In the genomic region with DNA sequence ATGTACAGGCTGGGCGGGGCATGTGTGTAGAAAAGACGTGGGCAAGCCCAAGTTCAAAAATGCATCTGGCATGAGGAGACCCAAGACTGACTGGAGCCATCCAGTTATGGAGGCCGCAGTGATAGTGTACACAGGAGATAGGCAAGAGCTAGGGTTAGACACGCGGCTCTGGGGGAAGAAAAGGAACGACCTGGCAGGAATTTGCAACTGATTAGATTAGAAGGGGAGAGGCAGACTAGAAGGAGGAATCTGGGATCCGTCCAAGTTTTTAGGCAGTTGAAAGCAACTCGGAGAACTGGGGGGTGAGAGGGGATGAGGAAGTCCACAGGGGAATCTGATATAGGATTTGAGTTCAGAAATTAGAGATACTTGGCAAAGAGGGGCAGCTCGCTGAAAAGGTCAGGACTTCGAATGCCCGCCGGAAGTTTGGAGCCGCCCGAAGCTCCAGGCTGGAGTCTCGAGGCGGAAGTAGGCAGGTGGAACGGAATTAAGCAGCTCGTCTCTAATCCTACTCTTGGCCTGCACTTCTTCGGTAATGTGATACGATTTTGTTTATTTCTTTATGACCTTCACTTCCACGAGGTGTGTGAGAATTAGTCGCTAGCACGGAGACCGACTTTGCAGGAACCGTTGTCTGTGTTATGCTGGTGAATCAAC, we compare ENCODE assay signal across 11 mouse cellular contexts. TPM values are rescaled to one million over a fixed set of nuclear protein-coding genes. Genes with fewer than 3 reads are reported as not detected.
A peak's percentile ranks its signal among the peaks of the same experiment; 100 is the strongest.
DNase-seq lines count a peak whose midpoint lies in the region; ATAC-seq lines count a peak whose summit lies in the region.
"Had no signal": no experiment of that assay in that cellular context is flagged by ENCODE, and none has a peak within 500 bp of the region (broad histone marks: within the 10 kb centered on the region; RNA-seq: fewer than 3 reads in every experiment).

No protein-coding gene starts in this region.

- ATAC-seq in forebrain, embryonic 15.5 days (replicated peaks): no peak

- no peaks in the 10 kb centered on the region for H3K27me3 ChIP-seq in forebrain, embryonic 15.5 days
- no peaks in the 10 kb centered on the region for H3K27me3 ChIP-seq in forebrain, embryonic 10.5 days (ENCODE audit: poor library complexity, severe bottlenecking)
- H3K27me3 ChIP-seq: hindbrain, embryonic 12.5 days had no signal

- H3K36me3 ChIP-seq in forebrain, embryonic 15.5 days: no peaks in the 10 kb centered on the region
- no peaks in the 10 kb centered on the region for H3K36me3 ChIP-seq in forebrain, embryonic 10.5 days (replicated peaks)
- H3K36me3 ChIP-seq: hindbrain, embryonic 12.5 days had no signal

- peak overlapping the region; percentile 17; the same call in 1 of the 2 replicates for H3K4me2 ChIP-seq in forebrain, embryonic 15.5 days (replicated peaks)
- H3K4me2 ChIP-seq: hindbrain, embryonic 12.5 days had no signal

- no peaks in the 10 kb centered on the region for H3K9me3 ChIP-seq in forebrain, embryonic 15.5 days
- H3K9me3 ChIP-seq in forebrain, embryonic 10.5 days: no peaks in the 10 kb centered on the region
- H3K9me3 ChIP-seq: hindbrain, embryonic 12.5 days had no signal

- DNase-seq in forebrain, embryonic 10.5 days (ENCODE audit: extremely low spot score, low spot score): no peak
- DNase-seq in heart, adult 8-10 months (ENCODE audit: low spot score): peak; percentile 40
- DNase-seq in kidney, postnatal 10 days: peak; percentile 46
- peak; percentile 43 for DNase-seq in ovary, postnatal 36 days (ENCODE audit: low spot score)
- no peak for DNase-seq in right cerebral cortex, adult 18-20 months
- DNase-seq in gastrocnemius, postnatal 10 days: no peak
- DNase-seq in urinary bladder, postnatal 4 days (ENCODE audit: low spot score in 2 of 2): no peak
- DNase-seq: B cell, adult 2 months had no signal

- peaks cover 11% of the 10 kb centered on the region for H3K4me1 ChIP-seq in forebrain, embryonic 15.5 days
- H3K4me1 ChIP-seq in forebrain, embryonic 10.5 days: peaks cover 30% of the 10 kb centered on the region

- 66% methylated on average over 25 of the region's 25 CpGs for whole genome bisulfite sequencing in forebrain, embryonic 15.5 days
- WGBS in forebrain, embryonic 10.5 days: 72% methylated on average over 25 of the region's 25 CpGs

- no peak overlapping the region for H3K27ac ChIP-seq in forebrain, embryonic 15.5 days (replicated peaks)
- no peak overlapping the region for H3K27ac ChIP-seq in forebrain, embryonic 10.5 days
- H3K27ac ChIP-seq: hindbrain, embryonic 12.5 days had no signal

- no peak overlapping the region for H3K9ac ChIP-seq in forebrain, embryonic 15.5 days (replicated peaks)
- H3K9ac ChIP-seq: hindbrain, embryonic 12.5 days had no signal

- H3K4me3 ChIP-seq in forebrain, embryonic 15.5 days: no peak overlapping the region
- no peak overlapping the region for H3K4me3 ChIP-seq in forebrain, embryonic 10.5 days
- H3K4me3 ChIP-seq: hindbrain, embryonic 12.5 days; myocyte had no signal

RNA-seq across cellular contexts. Expression of gene Wwc2, which starts 4.0 kb away (rescaled TPM):
- 4.1 and 4.2 TPM in 2 replicates for polyA plus RNA-seq in forebrain, embryonic 15.5 days (2015; fragmentation: Nextera tagmentation; extraction: Ambion mirVana)
- 7.8 and 8.5 TPM in 2 replicates for polyA plus RNA-seq in forebrain, embryonic 10.5 days (2016; fragmentation: Nextera tagmentation; extraction: Ambion mirVana)
- total RNA-seq in heart, adult 8-10 months (2022): 10 to 100 TPM; 24.1 to 25.3 (median 24.6) TPM
- total RNA-seq in gastrocnemius, postnatal 10 days (2021): 10 to 100 TPM; 12.8 to 14.6 TPM

Comparison
In these comparisons a context has a peak if more than half of its experiments do, and no peak if none do; other contexts are left out.
1. DNase-seq: peak in heart, adult 8-10 months (single experiment), kidney, postnatal 10 days (single experiment) and ovary, postnatal 36 days (single experiment); none in forebrain, embryonic 10.5 days (single experiment), right cerebral cortex, adult 18-20 months (single experiment), gastrocnemius, postnatal 10 days (single experiment) and urinary bladder, postnatal 4 days (0 of 2).